Mouse (Mus musculus) heart, embryonic 11.5 days (tissue): ENCODE data around the gene Ffar3. TPM values are rescaled to one million over a fixed set of nuclear protein-coding genes. Genes with fewer than 3 reads are reported as not detected.
"Not testable (repeated sequence)": the region's sequence is repeated elsewhere in the genome, so short reads cannot be mapped to it uniquely, and the experiment has no call there.

ENCODE experiments used
- ATAC-seq: fragments of 200-750 bp; cut with Nextera tagmentation; replicated peaks from 2 replicates; pipeline ENCODE4 v1.8.0; 2017; ENCODE audit warnings: moderate library complexity; ENCODE audit not compliant: insufficient number of reproducible peaks, low FRiP score, low TSS enrichment
- H3K27ac ChIP-seq: fragments of 300-500 bp; sonication (generic); 2 replicates; pipeline ENCODE4 v1.5.1; 2014; ENCODE audit warnings: mild to moderate bottlenecking, low read depth, low read length
- H3K27me3 ChIP-seq: fragments of 300-500 bp; sonication (generic); 2 replicates; pipeline ENCODE4 v1.6.1; 2014; ENCODE audit warnings: mild to moderate bottlenecking, low read length, mixed read lengths; ENCODE audit not compliant: control insufficient read depth, insufficient read depth
- H3K36me3 ChIP-seq: fragments of 300-500 bp; sonication (generic); 2 replicates; pipeline ENCODE4 v1.6.1; 2014; ENCODE audit warnings: mild to moderate bottlenecking, low read length, moderate library complexity, mixed read lengths; ENCODE audit not compliant: control insufficient read depth, insufficient read depth
- H3K4me1 ChIP-seq: fragments of 300-500 bp; sonication (generic); 2 replicates; pipeline ENCODE4 v1.6.1; 2014; ENCODE audit warnings: low read length; ENCODE audit not compliant: control insufficient read depth, insufficient read depth
- H3K4me2 ChIP-seq: fragments of 300-500 bp; sonication (generic); 2 replicates; pipeline ENCODE4 v1.6.1; 2014; ENCODE audit warnings: mild to moderate bottlenecking, moderate library complexity
- H3K4me3 ChIP-seq: fragments of 300-500 bp; sonication (generic); 2 replicates; pipeline ENCODE4 v1.5.1; 2014; ENCODE audit warnings: low read depth, low read length
- H3K9ac ChIP-seq: fragments of 300-500 bp; sonication (generic); 2 replicates; pipeline ENCODE4 v1.6.1; 2014; ENCODE audit warnings: mild to moderate bottlenecking, low read depth, low read length, moderate library complexity
- H3K9me3 ChIP-seq: fragments of 300-500 bp; sonication (generic); replicated peaks from 2 replicates; pipeline ENCODE4 v1.6.1; 2016; ENCODE audit warnings: low read length; ENCODE audit not compliant: control insufficient read depth
- WGBS: fragments of 180-500 bp; shearing (Covaris S2); extraction: QIAGEN DNeasy Blood & Tissue Kit; methylation state at CpG from one replicate; pipeline ENCODE4 v1.1.7; 2014; ENCODE audit not compliant: insufficient replicate concordance; 5-methylcytosine and 5-hydroxymethylcytosine counted together
- polyA plus RNA-seq: library from polyadenylated mRNA; unstranded; fragments of >200 nt; fragmentation: Nextera tagmentation; extraction: Ambion mirVana; gene quantifications from 2 replicates; pipeline ENCODE4 v1.2.1, GENCODE M21; 2014

Ffar3 gene
- polyA plus RNA-seq, 1 experiment from 2014 or later = not detected

GRCm38 (mm10) chr7:30837277-30837676 is 18.7 kb downstream of the Ffar3 start:
- Histone ChIP-seq H3K27ac (no peak overlapping the region), H3K27me3 (no peaks in the 10 kb centered on the region), H3K4me2 (no peak overlapping the region), H3K4me1 (no peaks in the 10 kb centered on the region), H3K36me3 (no peaks in the 10 kb centered on the region), H3K9me3 (no peaks in the 10 kb centered on the region), H3K9ac (no peak overlapping the region), H3K4me3 (no peak overlapping the region)
- ATAC-seq = no peak

GRCm38 (mm10) chr7:30832684-30833083 is 23.3 kb downstream of the Ffar3 start:
- not testable (repeated sequence) for ATAC-seq, H3K4me1 ChIP-seq, H3K9me3 ChIP-seq, H3K9ac ChIP-seq, H3K27me3 ChIP-seq, H3K27ac ChIP-seq, H3K36me3 ChIP-seq, H3K4me3 ChIP-seq
- 19% methylated on average over 6 of the region's 11 CpGs for WGBS
- H3K4me2 ChIP-seq = peak overlapping the region; percentile 39; the same call in 1 of the 2 replicates

DNA sequence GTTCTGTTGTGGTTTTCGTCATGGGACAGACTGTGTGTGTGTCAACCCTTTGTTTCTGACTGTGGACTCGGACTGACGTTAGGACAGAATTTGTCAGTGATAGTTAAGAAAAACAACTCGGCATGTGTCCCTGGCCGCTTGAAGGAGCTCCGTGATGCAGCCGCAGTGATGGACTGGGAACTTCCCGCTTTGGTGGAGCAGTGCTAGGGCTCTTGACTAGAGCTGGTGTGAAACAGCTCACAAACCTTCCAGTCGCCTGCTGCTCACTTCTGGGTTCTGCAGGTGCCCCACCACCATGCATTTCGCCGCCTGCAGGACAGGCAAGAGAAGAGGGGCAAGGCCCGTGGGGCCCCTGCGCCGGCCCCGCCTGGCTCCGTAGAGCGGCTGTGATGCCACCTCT is 23.7 kb downstream of the Ffar3 start:
- H3K4me1 ChIP-seq = no peaks in the 10 kb centered on the region
- no peak overlapping the region for H3K27ac ChIP-seq
- no peaks in the 10 kb centered on the region for H3K9me3 ChIP-seq
- H3K4me2 ChIP-seq = peak overlapping the region; percentile 39; the same call in 1 of the 2 replicates
- H3K9ac ChIP-seq = no peak overlapping the region
- 52% methylated on average over 17 of the region's 17 CpGs for WGBS
- H3K36me3 ChIP-seq = no peaks in the 10 kb centered on the region
- H3K4me3 ChIP-seq = no peak overlapping the region
- no peak for ATAC-seq
- H3K27me3 ChIP-seq = no peaks in the 10 kb centered on the region

DNA sequence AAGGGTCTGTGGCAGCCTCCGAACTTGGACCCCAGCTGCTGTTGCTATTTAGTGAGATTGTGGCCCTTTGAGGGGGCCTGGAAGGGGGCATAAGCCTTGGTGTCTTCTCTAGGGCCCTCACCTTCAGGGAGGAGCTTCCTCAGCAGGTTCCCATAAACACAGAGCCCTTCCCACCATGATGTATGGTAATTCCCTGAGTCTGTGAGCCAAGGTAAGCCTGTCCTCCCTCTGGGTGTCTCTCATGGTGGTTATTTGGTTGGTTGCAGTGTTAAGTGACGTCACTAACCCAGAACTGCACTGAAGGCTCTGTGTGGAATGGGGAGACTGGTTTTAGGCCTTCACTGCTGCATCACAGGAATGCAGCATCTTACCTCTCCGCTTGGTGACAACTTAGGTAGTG is 26.6 kb downstream of the Ffar3 start:
- Histone ChIP-seq H3K4me3 (no peak overlapping the region), H3K4me2 (no peak overlapping the region), H3K36me3 (no peaks in the 10 kb centered on the region), H3K27ac (no peak overlapping the region), H3K27me3 (no peaks in the 10 kb centered on the region), H3K4me1 (no peaks in the 10 kb centered on the region), H3K9me3 (no peaks in the 10 kb centered on the region), H3K9ac (no peak overlapping the region)
- no peak for ATAC-seq
- WGBS = 66% methylated on average over 3 of the region's 3 CpGs

- not testable (repeated sequence) for H3K36me3 ChIP-seq, H3K4me1 ChIP-seq, H3K27me3 ChIP-seq, H3K4me2 ChIP-seq, H3K9me3 ChIP-seq, ATAC-seq, H3K4me3 ChIP-seq, H3K27ac ChIP-seq, H3K9ac ChIP-seq
Observed at GRCm38 (mm10) chr7:30828871-30829270, 27.1 kb downstream of the Ffar3 start.

DNA sequence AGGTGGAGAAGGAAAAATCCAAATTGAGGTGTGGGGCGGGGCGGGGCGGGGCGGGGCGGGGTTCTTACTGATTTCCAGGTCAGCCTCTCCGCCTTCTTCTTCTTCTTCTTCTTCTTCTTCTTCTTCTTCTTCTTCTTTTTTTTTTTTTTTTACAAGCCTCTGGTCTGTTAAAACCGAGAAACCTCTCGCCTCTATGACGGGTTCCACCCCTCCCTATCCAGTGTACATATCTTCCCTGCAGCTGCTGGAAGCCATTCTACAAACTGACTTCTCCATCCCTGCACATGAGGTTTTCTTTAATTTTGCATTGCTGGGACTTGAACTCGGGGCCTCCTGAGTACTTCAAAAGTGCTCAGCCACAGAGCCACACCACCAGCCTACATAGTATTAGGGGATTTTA is 29.3 kb downstream of the Ffar3 start:
- Histone ChIP-seq H3K27me3 (no peaks in the 10 kb centered on the region), H3K4me3 (no peak overlapping the region), H3K36me3 (no peaks in the 10 kb centered on the region), H3K9me3 (no peaks in the 10 kb centered on the region), H3K9ac (no peak overlapping the region), H3K27ac (no peak overlapping the region), H3K4me1 (no peaks in the 10 kb centered on the region), H3K4me2 (no peak overlapping the region)
- 78% methylated on average over 10 of the region's 10 CpGs for WGBS
- no peak for ATAC-seq

DNA sequence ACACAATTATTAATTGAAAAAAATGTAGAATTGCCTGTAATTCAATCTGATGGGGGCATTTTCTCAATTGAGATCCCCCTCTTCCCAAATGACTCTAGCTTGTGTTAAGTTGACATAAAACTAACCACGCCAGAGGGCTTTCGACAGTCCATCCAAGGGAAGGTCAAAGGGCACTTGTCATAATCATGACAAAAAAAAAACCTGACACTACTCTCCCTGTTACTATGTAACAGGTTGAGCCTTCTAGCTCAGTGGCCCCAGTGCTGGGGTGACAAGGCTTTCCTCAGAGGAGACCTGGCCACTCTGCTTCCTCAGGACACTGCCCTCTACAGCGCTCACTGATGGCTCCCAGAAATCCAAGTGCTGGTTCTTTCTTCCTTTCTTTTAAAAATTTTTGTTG is 31.7 kb downstream of the Ffar3 start:
- Histone ChIP-seq H3K9ac (no peak overlapping the region), H3K9me3 (no peaks in the 10 kb centered on the region), H3K4me2 (no peak overlapping the region), H3K27me3 (no peaks in the 10 kb centered on the region), H3K4me3 (no peak overlapping the region), H3K36me3 (no peaks in the 10 kb centered on the region), H3K4me1 (no peaks in the 10 kb centered on the region), H3K27ac (no peak overlapping the region)
- ATAC-seq = no peak
- 93% methylated on average over 3 of the region's 3 CpGs for WGBS

DNA sequence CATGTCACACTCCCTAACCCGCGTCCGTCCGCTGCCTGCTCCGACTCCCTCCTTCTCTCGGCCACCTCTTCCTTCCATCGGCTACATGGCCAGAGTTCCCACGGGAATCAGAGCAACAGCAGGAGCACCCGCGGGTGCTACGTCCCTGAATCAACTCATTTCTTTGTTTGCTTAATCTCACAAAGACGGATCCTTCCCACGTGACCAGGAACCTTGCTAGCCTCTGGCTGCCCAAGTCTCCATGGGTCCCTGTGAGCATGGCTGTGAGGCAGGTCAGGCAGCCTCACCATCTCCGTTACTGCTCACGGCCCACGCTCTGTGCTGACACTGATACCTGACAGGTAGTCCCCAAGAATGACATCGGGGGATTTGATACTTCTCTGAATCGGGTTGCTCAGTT is 32.3 kb downstream of the Ffar3 start, which contains the start of gene Ffar2:
TSS of gene Ffar2 (minus strand) at position 101 of the 400 bp plus-strand sequence.
- Histone ChIP-seq H3K4me1 (no peaks in the 10 kb centered on the region), H3K4me2 (no peak within 1 kb of the TSS), H3K4me3 (no peak within 1 kb of the TSS), H3K27ac (no peak within 1 kb of the TSS), H3K36me3 (no peaks in the 10 kb centered on the region), H3K27me3 (no peaks in the 10 kb centered on the region), H3K9ac (no peak within 1 kb of the TSS), H3K9me3 (no peaks in the 10 kb centered on the region)
- no peak for ATAC-seq
- whole genome bisulfite sequencing = 86% methylated on average over 18 of the region's 18 CpGs

DNA sequence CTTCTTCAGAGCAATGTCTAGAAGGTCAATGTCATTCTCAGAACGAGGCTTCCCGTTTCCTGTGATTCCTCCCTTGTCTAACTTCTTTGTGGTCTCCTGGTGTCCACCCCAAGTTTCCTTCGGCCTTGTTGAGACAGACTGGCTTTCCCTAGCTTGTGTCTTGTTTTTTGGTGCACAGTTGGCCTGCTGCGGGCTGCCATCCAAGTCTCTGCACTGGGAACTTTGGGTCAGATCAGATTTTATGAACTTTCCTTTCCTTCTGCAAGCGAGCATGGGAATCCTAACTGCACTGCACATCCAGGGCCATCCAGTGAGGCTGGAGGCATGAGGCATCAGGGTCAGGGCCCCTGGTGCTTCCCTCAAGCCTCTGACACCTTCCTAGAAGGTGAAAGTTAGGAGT is 34.4 kb downstream of the Ffar3 start:
- Histone ChIP-seq H3K27me3 (no peaks in the 10 kb centered on the region), H3K4me3 (no peak overlapping the region), H3K36me3 (no peaks in the 10 kb centered on the region), H3K4me1 (no peaks in the 10 kb centered on the region), H3K4me2 (no peak overlapping the region), H3K27ac (no peak overlapping the region), H3K9me3 (no peaks in the 10 kb centered on the region), H3K9ac (no peak overlapping the region)
- 65% methylated on average over 5 of the region's 5 CpGs for WGBS
- no peak for ATAC-seq
